Mouse (Mus musculus): ENCODE measurements around the gene Pvr.

The Pvr gene

GRCm38 (mm10) chr7:19920506-19921261, at the start of gene Pvr:
TSS of gene Pvr (minus strand) at chr7:19921160.
- peak; percentile 51 for DNase-seq (ENCODE audit: low read depth, low spot score)

GRCm38 (mm10) chr7:19970196-19970595, 49.2 kb upstream of the Pvr start:
- DNase-seq (ENCODE audit: low read depth, low spot score) = no peak

GRCm38 (mm10) chr7:19969541-19970090, 48.7 kb upstream of the Pvr start:
- DNase-seq (ENCODE audit: low read depth, low spot score) = no peak

GRCm38 (mm10) chr7:19969106-19969505, 48.1 kb upstream of the Pvr start:
- no peak for DNase-seq (ENCODE audit: low read depth, low spot score)

- no peak for DNase-seq (ENCODE audit: low read depth, low spot score)
Measured at GRCm38 (mm10) chr7:19964985-19965579, 44.1 kb upstream of the Pvr start, which contains the start of gene Ceacam20. TSS of gene Ceacam20 (plus strand) at chr7:19965412.

GRCm38 (mm10) chr7:19962423-19962822, 41.5 kb upstream of the Pvr start:
- DNase-seq (ENCODE audit: low read depth, low spot score) = no peak

- DNase-seq (ENCODE audit: low read depth, low spot score) = peak; percentile 41
Measured at GRCm38 (mm10) chr7:19956341-19956781, 35.4 kb upstream of the Pvr start.

GRCm38 (mm10) chr7:19955861-19956260, 34.9 kb upstream of the Pvr start:
- DNase-seq (ENCODE audit: low read depth, low spot score) = no peak

GRCm38 (mm10) chr7:19953054-19953453, 32.1 kb upstream of the Pvr start:
- no peak for DNase-seq (ENCODE audit: low read depth, low spot score)

GRCm38 (mm10) chr7:19952320-19952986, 31.5 kb upstream of the Pvr start:
- no peak for DNase-seq (ENCODE audit: low read depth, low spot score)

- DNase-seq (ENCODE audit: low read depth, low spot score) = no peak
Measured at GRCm38 (mm10) chr7:19950589-19950988, 29.6 kb upstream of the Pvr start, which contains the start of gene Igsf23. TSS of gene Igsf23 (minus strand) at chr7:19950756.

GRCm38 (mm10) chr7:19949996-19950395, 29.0 kb upstream of the Pvr start:
- no peak for DNase-seq (ENCODE audit: low read depth, low spot score)

- DNase-seq (ENCODE audit: low read depth, low spot score) = no peak
Measured at GRCm38 (mm10) chr7:19948956-19949355, 28.0 kb upstream of the Pvr start.

GRCm38 (mm10) chr7:19945821-19946515, 25.0 kb upstream of the Pvr start:
- no peak for DNase-seq (ENCODE audit: low read depth, low spot score)

- DNase-seq (ENCODE audit: low read depth, low spot score) = no peak
Measured at GRCm38 (mm10) chr7:19945201-19945600, 24.2 kb upstream of the Pvr start.

GRCm38 (mm10) chr7:19944709-19945108, 23.7 kb upstream of the Pvr start:
- DNase-seq (ENCODE audit: low read depth, low spot score) = no peak

- no peak for DNase-seq (ENCODE audit: low read depth, low spot score)
Measured at GRCm38 (mm10) chr7:19940256-19940655, 19.3 kb upstream of the Pvr start.

GRCm38 (mm10) chr7:19939555-19940235, 18.7 kb upstream of the Pvr start:
- DNase-seq (ENCODE audit: low read depth, low spot score) = no peak

GRCm38 (mm10) chr7:19937229-19937821, 16.4 kb upstream of the Pvr start:
- no peak for DNase-seq (ENCODE audit: low read depth, low spot score)

- no peak for DNase-seq (ENCODE audit: low read depth, low spot score)
Measured at GRCm38 (mm10) chr7:19935961-19936360, 15.0 kb upstream of the Pvr start.

Measured in retina, adult 2 months (tissue).